Comparison of ENCODE assay signal across 12 mouse cellular contexts in genomic region chr19:7113574-7113973, GRCm38 (mm10). TPM values are rescaled to one million over a fixed set of nuclear protein-coding genes. Genes with fewer than 3 reads are reported as not detected.
DNase-seq lines count a peak whose midpoint lies in the region; ATAC-seq and TF ChIP-seq lines count a peak whose summit lies in the region.
"Had no signal": no experiment of that assay in that cellular context is flagged by ENCODE, and none has a peak within 500 bp of the region (broad histone marks: within the 10 kb centered on the region; RNA-seq: fewer than 3 reads in every experiment).

No protein-coding gene starts in this region.

- ATAC-seq in heart, embryonic 16.5 days (replicated peaks; ENCODE audit: extremely low read depth, insufficient read depth, low FRiP score): no peak
- peak; percentile 56 for ATAC-seq in forebrain, embryonic 14.5 days
- ATAC-seq in midbrain, embryonic 11.5 days (ENCODE audit: low FRiP score): no peak
- ATAC-seq: activated CD4-positive, CD25-positive, alpha-beta regulatory T cell, adult 4 months; intestine, postnatal 0 days had no signal

- no peak overlapping the region for H3K4me3 ChIP-seq in heart, embryonic 16.5 days (ENCODE audit: low read length)
- peak overlapping the region; percentile 31 to 34; a peak in 2 of 4 replicates for H3K4me3 ChIP-seq in ES-E14 (ENCODE audit: insufficient read depth in 1 of 2, low read depth in 1 of 2, low read length in 2 of 2, poor library complexity in 1 of 2, severe bottlenecking in 1 of 2)
- H3K4me3 ChIP-seq in forebrain, embryonic 14.5 days (ENCODE audit: low read depth, low read length): no peak overlapping the region
- no peak overlapping the region for H3K4me3 ChIP-seq in midbrain, embryonic 11.5 days (ENCODE audit: low read depth, low read length)

- H3K36me3 ChIP-seq in heart, embryonic 16.5 days (ENCODE audit: control insufficient read depth, insufficient read depth): no peaks in the 10 kb centered on the region
- H3K36me3 ChIP-seq in ES-E14 (ENCODE audit: control insufficient read depth, insufficient read depth, low read length, poor library complexity, severe bottlenecking): no peaks in the 10 kb centered on the region
- H3K36me3 ChIP-seq in forebrain, embryonic 14.5 days (ENCODE audit: control insufficient read depth, insufficient read depth, low read length): no peaks in the 10 kb centered on the region
- no peaks in the 10 kb centered on the region for H3K36me3 ChIP-seq in midbrain, embryonic 11.5 days (ENCODE audit: control insufficient read depth, insufficient read depth, low read length)

- DNase-seq in heart, adult 18-20 months: no peak
- no peak for DNase-seq in ES-E14 (ENCODE audit: low read depth, low spot score)
- DNase-seq in forebrain, embryonic 14.5 days (ENCODE audit: low spot score): peak; percentile 60
- no peak for DNase-seq in midbrain, embryonic 11.5 days (ENCODE audit: low spot score, missing footprints)
- no peak for DNase-seq in layer of hippocampus, postnatal 36 days
- no peak for DNase-seq in layer of hippocampus, postnatal 14 days (ENCODE audit: low spot score in 2 of 2)
- DNase-seq in layer of hippocampus, adult 11-12 months (ENCODE audit: low spot score): no peak
- DNase-seq: cerebellum, adult 8-10 months; lung, postnatal 36 days had no signal

- no peak overlapping the region for H3K4me2 ChIP-seq in heart, embryonic 16.5 days (ENCODE audit: low read depth, low read length)
- H3K4me2 ChIP-seq in forebrain, embryonic 14.5 days (ENCODE audit: low read length): no peak overlapping the region
- H3K4me2 ChIP-seq in midbrain, embryonic 11.5 days: no peak overlapping the region

- H3K4me1 ChIP-seq in heart, embryonic 16.5 days (ENCODE audit: control insufficient read depth, insufficient read depth, low read length): peaks cover 44% of the 10 kb centered on the region
- peaks cover 0 to 12% of the 10 kb centered on the region in 2 experiments; a peak in 1 of 4 replicates for H3K4me1 ChIP-seq in ES-E14 (ENCODE audit: control insufficient read depth in 2 of 2, insufficient read depth in 2 of 2, low read length in 2 of 2, poor library complexity in 1 of 2)
- peaks cover 37% of the 10 kb centered on the region for H3K4me1 ChIP-seq in forebrain, embryonic 14.5 days (ENCODE audit: control insufficient read depth, insufficient read depth, low read length)
- H3K4me1 ChIP-seq in midbrain, embryonic 11.5 days (ENCODE audit: control insufficient read depth, insufficient read depth, low read length): peaks cover 43% of the 10 kb centered on the region

- H3K27ac ChIP-seq in heart, embryonic 16.5 days (ENCODE audit: low read length): 0 out of 2 replicates have a peak overlapping the region, but pooled peaks have one; percentile 1
- no peak overlapping the region for H3K27ac ChIP-seq in ES-E14 (ENCODE audit: insufficient read depth, low read depth, low read length, poor library complexity, severe bottlenecking)
- peak overlapping the region; percentile 68 for H3K27ac ChIP-seq in forebrain, embryonic 14.5 days (ENCODE audit: low read depth, low read length)
- H3K27ac ChIP-seq in midbrain, embryonic 11.5 days (ENCODE audit: low read depth, low read length): no peak overlapping the region

- H3K9ac ChIP-seq in heart, embryonic 16.5 days (ENCODE audit: low read length): peak overlapping the region; percentile 27; the same call in 1 of the 2 replicates
- peak overlapping the region; percentile 29; the same call in 1 of the 2 replicates for H3K9ac ChIP-seq in ES-E14 (ENCODE audit: insufficient read depth, low read depth, low read length, poor library complexity, severe bottlenecking)
- peak overlapping the region; percentile 29; the same call in 1 of the 2 replicates for H3K9ac ChIP-seq in forebrain, embryonic 14.5 days (ENCODE audit: low read length)
- 0 out of 2 replicates have a peak overlapping the region, but pooled peaks have one; percentile 13 for H3K9ac ChIP-seq in midbrain, embryonic 11.5 days (ENCODE audit: low read length)

- no peaks in the 10 kb centered on the region for H3K9me3 ChIP-seq in heart, embryonic 16.5 days (replicated peaks; ENCODE audit: control insufficient read depth, low read length)
- no peaks in the 10 kb centered on the region for H3K9me3 ChIP-seq in ES-E14 (ENCODE audit: control insufficient read depth, insufficient read depth, low read depth, low read length)
- H3K9me3 ChIP-seq in forebrain, embryonic 14.5 days (replicated peaks; ENCODE audit: control insufficient read depth, low read length): no peaks in the 10 kb centered on the region
- no peaks in the 10 kb centered on the region for H3K9me3 ChIP-seq in midbrain, embryonic 11.5 days (ENCODE audit: control insufficient read depth, low read length)

- in situ Hi-C loops in ES-E14 (cut with MboI; ENCODE audit: low sequenced_read_pairs in 2 of 2, unreplicated experiment in 2 of 2): no loop called here

- no peaks in the 10 kb centered on the region for H3K27me3 ChIP-seq in heart, embryonic 16.5 days (ENCODE audit: control insufficient read depth, insufficient read depth, low read length)
- no peaks in the 10 kb centered on the region for H3K27me3 ChIP-seq in forebrain, embryonic 14.5 days (replicated peaks; ENCODE audit: control insufficient read depth, insufficient read depth, low read length)
- peaks cover 8% of the 10 kb centered on the region for H3K27me3 ChIP-seq in midbrain, embryonic 11.5 days (ENCODE audit: control insufficient read depth, insufficient read depth, low read length)

- WGBS in heart, embryonic 16.5 days: 61% methylated on average over 14 of the region's 14 CpGs
- WGBS in forebrain, embryonic 14.5 days: 8% methylated on average over 14 of the region's 14 CpGs
- 23% methylated on average over 14 of the region's 14 CpGs for WGBS in midbrain, embryonic 11.5 days

TF ChIP-seq in ES-E14, 5 proteins besides CTCF, POLR2A, EP300 and RAD21:
- no peak for TF ChIP-seq MAFK (IDR thresholded peaks at IDR 0.05; ENCODE audit: insufficient read depth, low read depth, low read length)
- no peak for TF ChIP-seq ZNF384 (IDR thresholded peaks at IDR 0.05; ENCODE audit: low read depth, low read length)
- no peak for TF ChIP-seq ZC3H11A (IDR thresholded peaks at IDR 0.05; ENCODE audit: borderline replicate concordance, low read depth, low read length)
- no peak for TF ChIP-seq CHD2 (IDR thresholded peaks at IDR 0.05; ENCODE audit: low read depth, low read length)
- no peak for TF ChIP-seq HCFC1 (IDR thresholded peaks at IDR 0.05; ENCODE audit: borderline replicate concordance, insufficient read depth, low read length)

RNA-seq across cellular contexts. Expression of gene Flrt1, which starts 8.0 kb away (rescaled TPM):
- polyA plus RNA-seq in heart, embryonic 16.5 days (2015; fragmentation: Nextera tagmentation; extraction: Ambion mirVana): 1.6 and 1.9 TPM in 2 replicates
- total RNA-seq in heart, adult 18-20 months (2021): 1 to 10 TPM in 1 of 2 experiments, under 1 TPM in 1; 0.82 to 1.4 TPM
- total RNA-seq in ES-E14 (2012; rRNA removed): 0.36 and 0.48 TPM in 2 replicates
- 9.5 and 12.2 TPM in 2 replicates for polyA plus RNA-seq in forebrain, embryonic 14.5 days (2014; fragmentation: Nextera tagmentation; extraction: Ambion mirVana)
- 7.5 and 8.2 TPM in 2 replicates for polyA plus RNA-seq in midbrain, embryonic 11.5 days (2014; fragmentation: Nextera tagmentation; extraction: Ambion mirVana)
- total RNA-seq in layer of hippocampus, postnatal 36 days (2021): 10 to 100 TPM; 18.4 to 18.6 TPM
- total RNA-seq in layer of hippocampus, postnatal 14 days (2021): 10 to 100 TPM; 21.8 to 22.6 TPM
- polyA plus RNA-seq: activated CD4-positive, CD25-positive, alpha-beta regulatory T cell, adult 4 months had no signal

RNA-seq across cellular contexts. Expression of gene Macrod1, which starts 57.0 kb away (rescaled TPM):
- 61.0 and 64.3 TPM in 2 replicates for polyA plus RNA-seq in heart, embryonic 16.5 days (2015; fragmentation: Nextera tagmentation; extraction: Ambion mirVana)
- 100 to 1,000 TPM; 303 to 332 TPM for total RNA-seq in heart, adult 18-20 months (2021)
- 1.4 and 3.5 TPM in 2 replicates for total RNA-seq in ES-E14 (2012; rRNA removed)
- polyA plus RNA-seq in forebrain, embryonic 14.5 days (2014; fragmentation: Nextera tagmentation; extraction: Ambion mirVana): 4.0 and 4.8 TPM in 2 replicates
- polyA plus RNA-seq in midbrain, embryonic 11.5 days (2014; fragmentation: Nextera tagmentation; extraction: Ambion mirVana): 2.2 and 3.0 TPM in 2 replicates
- total RNA-seq in layer of hippocampus, postnatal 36 days (2021): 10 to 100 TPM; 20.4 to 22.2 TPM
- 10 to 100 TPM; 10.3 to 11.6 TPM for total RNA-seq in layer of hippocampus, postnatal 14 days (2021)

Comparison
In these comparisons a context has a peak if more than half of its experiments do, and no peak if none do; other contexts are left out.
1. H3K27ac ChIP-seq: peak in heart, embryonic 16.5 days (single experiment) and forebrain, embryonic 14.5 days (single experiment); none in ES-E14 (single experiment) and midbrain, embryonic 11.5 days (single experiment).
2. H3K4me3 ChIP-seq: peak in ES-E14 (2 of 2); none in heart, embryonic 16.5 days (single experiment), forebrain, embryonic 14.5 days (single experiment) and midbrain, embryonic 11.5 days (single experiment).
3. RNA of gene Flrt1, which starts 8.0 kb away (total RNA-seq): 21.8 to 22.6 TPM in layer of hippocampus, postnatal 14 days and 18.4 to 18.6 TPM in layer of hippocampus, postnatal 36 days; 0.82 to 1.4 TPM in heart, adult 18-20 months and 0.36 to 0.48 TPM in ES-E14; every median in the first group is over 4 times any median in the second.
4. RNA of gene Macrod1, which starts 57.0 kb away (total RNA-seq): 303 to 332 TPM in heart, adult 18-20 months; 20.4 to 22.2 TPM in layer of hippocampus, postnatal 36 days, 10.3 to 11.6 TPM in layer of hippocampus, postnatal 14 days and 1.4 to 3.5 TPM in ES-E14; every median in the first group is over 10 times any median in the second.
5. Peak in every context shown above with its lines, with median percentiles within 50 percentile points of each other: H3K9ac ChIP-seq.